Mouse (Mus musculus) embryo, embryonic 9.5 days (tissue): Measurements from ENCODE around the gene Vapa.
"Not testable (repeated sequence)": the region's sequence is repeated elsewhere in the genome, so short reads cannot be mapped to it uniquely, and the experiment has no call there.

Experiments used
- DNase-seq: peaks from one replicate; pipeline ENCODE4 v3.0.0-alpha.2; 2017; ENCODE audit errors: extremely low spot score

Gene Vapa

GRCm38 (mm10) chr17:65563345-65563744 is 50.0 kb downstream of the Vapa start:
- no peak for DNase-seq

GRCm38 (mm10) chr17:65562761-65563160 is 50.6 kb downstream of the Vapa start:
- peak; percentile 66 for DNase-seq

- no peak for DNase-seq
Observed at GRCm38 (mm10) chr17:65561361-65562015, 51.9 kb downstream of the Vapa start.

GRCm38 (mm10) chr17:65559273-65559672 is 54.1 kb downstream of the Vapa start:
- DNase-seq, result no peak

- no peak for DNase-seq
Observed at GRCm38 (mm10) chr17:65558788-65559187, 54.6 kb downstream of the Vapa start.

- peak; percentile 63 for DNase-seq
Observed at GRCm38 (mm10) chr17:65558217-65558616, 55.1 kb downstream of the Vapa start.

- no peak for DNase-seq
Observed at GRCm38 (mm10) chr17:65557212-65557611, 56.1 kb downstream of the Vapa start.

- DNase-seq, result no peak
Observed at GRCm38 (mm10) chr17:65556798-65557197, 56.6 kb downstream of the Vapa start.

GRCm38 (mm10) chr17:65552426-65552997 is 60.8 kb downstream of the Vapa start:
- DNase-seq, result no peak

GRCm38 (mm10) chr17:65550357-65550756 is 63.0 kb downstream of the Vapa start:
- DNase-seq, result no peak

- no peak for DNase-seq
Observed at GRCm38 (mm10) chr17:65548698-65549365, 64.5 kb downstream of the Vapa start.

GRCm38 (mm10) chr17:65546221-65546620 is 67.1 kb downstream of the Vapa start:
- not testable (repeated sequence) for DNase-seq

GRCm38 (mm10) chr17:65540441-65541272 is 72.7 kb downstream of the Vapa start, which contains the start of gene Tmem232:
Gene Tmem232, minus strand, starts transcription at chr17:65540782.
- DNase-seq, result peak; percentile 49

GRCm38 (mm10) chr17:65536156-65536555 is 77.2 kb downstream of the Vapa start:
- peak; percentile 54 for DNase-seq

GRCm38 (mm10) chr17:65532381-65532780 is 81.0 kb downstream of the Vapa start:
- DNase-seq, result not testable (repeated sequence)
